Mouse (Mus musculus) lung, postnatal 0 days (tissue): ENCODE results near the gene Nr3c2.

ENCODE experiments used
- CTCF ChIP-seq: IDR thresholded peaks from 2 replicates; pipeline ENCODE4 v1.5.1; 2016; ENCODE audit warnings: antibody characterized with exemption, mild to moderate bottlenecking
- EP300 ChIP-seq: IDR thresholded peaks from 2 replicates; pipeline ENCODE4 v1.6.1; 2016; ENCODE audit warnings: antibody characterized with exemption, mild to moderate bottlenecking, control low read depth

GRCm38 (mm10) chr8:77190393-77190792, 291.2 kb downstream of the Nr3c2 start:
- TF ChIP-seq CTCF (no peak), EP300 (no peak)
